Mouse (Mus musculus) embryonic fibroblast, embryonic 13.5 days (primary cell): Measurements from ENCODE around the gene Stpg1.

ENCODE experiments used
- CTCF ChIP-seq: IDR thresholded peaks from 2 replicates; pipeline ENCODE4 v1.5.1; 2011; ENCODE audit warnings: mild to moderate bottlenecking, control low read depth, low read length, moderate library complexity, borderline replicate concordance; ENCODE audit not compliant: insufficient read depth
- POLR2A ChIP-seq: IDR thresholded peaks from 2 replicates; pipeline ENCODE4 v1.6.1; 2011; ENCODE audit warnings: low read depth, mild to moderate bottlenecking, control low read depth, low read length, moderate library complexity

DNA sequence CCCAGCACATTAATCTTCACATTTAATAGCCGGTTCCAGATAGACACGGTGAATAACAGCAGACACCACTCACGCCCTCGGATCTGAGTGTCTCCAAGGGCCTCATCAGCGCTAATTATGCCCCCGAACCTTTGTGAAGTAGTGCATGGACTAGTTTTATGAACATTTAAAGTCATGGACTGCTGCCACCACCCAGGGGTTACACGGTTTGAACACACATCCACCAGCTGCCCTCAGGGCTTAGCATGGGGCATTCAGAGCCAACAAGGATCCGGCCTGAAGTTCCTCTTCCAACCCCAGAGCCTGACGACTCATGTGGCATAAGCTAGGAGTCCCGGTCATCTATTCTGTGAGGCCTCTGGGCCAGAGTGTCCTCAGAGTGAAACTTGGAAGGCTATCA, 9.5 kb upstream of the Stpg1 start:
- TF ChIP-seq CTCF (no peak), POLR2A (no peak)
